Mouse (Mus musculus) myocyte (in vitro differentiated cells): Measurements from ENCODE around the gene Epb41l3.

Source experiments
- CEBPB ChIP-seq: IDR thresholded peaks from 2 replicates; pipeline ENCODE4 v1.6.1; 2011; ENCODE audit warnings: mild to moderate bottlenecking, moderate library complexity; ENCODE audit not compliant: poor library complexity, insufficient read depth, severe bottlenecking
- MYOG ChIP-seq, 3 experiments: IDR thresholded peaks; one replicate each; pipeline ENCODE4 v1.6.1; 2011; ENCODE audit warnings: control low read depth in 2 of 3, low read depth in 2 of 3, mild to moderate bottlenecking in 2 of 3; ENCODE audit not compliant: insufficient read length in 2 of 3, control insufficient read depth in 1 of 3, insufficient read depth in 1 of 3

GRCm38 (mm10) chr17:69180905-69181559, 105.5 kb downstream of the Epb41l3 start:
- TF ChIP-seq MYOG (IDR thresholded peaks at IDR 0.05; ENCODE audit: control insufficient read depth in 1 of 3, insufficient read depth in 1 of 3, insufficient read length in 2 of 3, low read depth in 2 of 3) (no peak), CEBPB (0 out of 2 replicates have a peak, but pooled peaks have one; percentile 8)
